Mouse (Mus musculus) cerebellum, postnatal 36 days (tissue): Measurements from ENCODE around the gene Ap2a1.

ENCODE experiments used
- DNase-seq, 2 experiments: peaks; one replicate each; pipeline ENCODE4 v3.0.0; 2021 to 2022; ENCODE audit warnings: mixed read lengths in 2 of 2

The Ap2a1 gene

DNA sequence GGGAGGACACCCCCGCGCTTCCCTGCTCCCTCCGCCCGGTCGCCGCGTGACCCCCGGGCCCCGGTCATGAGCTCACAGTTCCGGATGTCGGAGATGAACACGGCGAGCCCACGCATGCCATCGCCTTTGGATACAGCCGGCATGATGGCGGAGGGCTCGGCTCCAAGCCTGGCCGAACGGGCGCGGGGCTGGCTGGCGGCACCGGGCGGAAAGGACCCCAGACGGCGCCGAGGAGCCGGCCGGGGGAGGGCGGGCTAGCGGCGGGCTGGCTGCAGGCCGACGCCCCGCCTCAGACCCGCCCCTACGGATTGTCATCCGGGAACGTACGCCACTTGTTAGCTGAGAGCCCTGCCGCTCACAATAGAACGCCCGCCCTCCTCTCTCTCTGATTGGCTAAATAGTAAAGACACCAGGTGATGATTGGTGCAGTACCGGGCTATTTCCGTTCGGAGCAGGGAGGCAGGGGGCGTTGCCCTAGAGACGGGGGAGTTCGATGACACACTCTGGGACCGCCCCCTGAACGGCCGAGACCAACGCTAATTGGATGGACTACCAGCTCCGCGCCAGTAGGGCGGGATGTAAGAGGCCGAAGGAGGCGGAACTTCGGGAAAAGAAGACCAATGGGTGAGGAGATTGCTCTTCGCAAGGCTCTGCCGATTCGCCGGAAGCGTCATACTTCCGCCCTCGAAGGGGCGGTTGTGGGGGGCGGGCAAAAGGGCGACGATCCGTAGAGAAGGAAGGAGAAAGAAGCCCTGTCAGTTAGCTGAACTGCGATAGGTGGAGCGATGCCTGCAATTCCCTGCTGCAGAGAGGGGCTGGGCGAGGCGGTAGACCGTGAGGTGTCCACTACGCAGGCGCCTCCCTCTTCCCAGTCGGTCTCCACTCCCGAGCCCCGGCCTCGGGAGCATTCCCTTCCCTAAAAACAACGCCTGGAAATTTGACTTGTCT lies at the start of gene Ap2a1:
Gene Ap2a1 (minus strand): TSS at position 293 of the 948 bp plus-strand sequence.
- peak; percentile 99 for DNase-seq

- DNase-seq, result no peak
Observed at GRCm38 (mm10) chr7:44978300-44978699, 49.0 kb upstream of the Ap2a1 start.

DNA sequence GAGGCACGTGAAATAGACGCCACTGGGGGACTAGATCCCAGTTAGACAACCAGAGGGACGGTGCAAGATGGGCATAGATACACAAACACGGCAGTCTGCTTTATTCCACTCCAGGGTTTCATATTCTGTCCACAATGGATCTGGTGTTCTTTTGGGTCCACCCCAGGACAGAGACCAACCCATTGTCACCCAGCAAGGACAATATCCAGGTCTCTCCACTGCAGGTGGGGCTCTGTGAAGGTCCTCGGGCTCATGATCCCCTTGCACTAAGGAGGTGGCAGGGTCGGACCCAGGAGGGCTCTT lies 45.8 kb upstream of the Ap2a1 start:
- DNase-seq, result no peak

- peak; percentile 89 to 90 for DNase-seq
Observed at GRCm38 (mm10) chr7:44974383-44975116, 45.3 kb upstream of the Ap2a1 start, which contains the start of gene Cpt1c. Gene Cpt1c (minus strand): TSS chr7:44974851.

DNA sequence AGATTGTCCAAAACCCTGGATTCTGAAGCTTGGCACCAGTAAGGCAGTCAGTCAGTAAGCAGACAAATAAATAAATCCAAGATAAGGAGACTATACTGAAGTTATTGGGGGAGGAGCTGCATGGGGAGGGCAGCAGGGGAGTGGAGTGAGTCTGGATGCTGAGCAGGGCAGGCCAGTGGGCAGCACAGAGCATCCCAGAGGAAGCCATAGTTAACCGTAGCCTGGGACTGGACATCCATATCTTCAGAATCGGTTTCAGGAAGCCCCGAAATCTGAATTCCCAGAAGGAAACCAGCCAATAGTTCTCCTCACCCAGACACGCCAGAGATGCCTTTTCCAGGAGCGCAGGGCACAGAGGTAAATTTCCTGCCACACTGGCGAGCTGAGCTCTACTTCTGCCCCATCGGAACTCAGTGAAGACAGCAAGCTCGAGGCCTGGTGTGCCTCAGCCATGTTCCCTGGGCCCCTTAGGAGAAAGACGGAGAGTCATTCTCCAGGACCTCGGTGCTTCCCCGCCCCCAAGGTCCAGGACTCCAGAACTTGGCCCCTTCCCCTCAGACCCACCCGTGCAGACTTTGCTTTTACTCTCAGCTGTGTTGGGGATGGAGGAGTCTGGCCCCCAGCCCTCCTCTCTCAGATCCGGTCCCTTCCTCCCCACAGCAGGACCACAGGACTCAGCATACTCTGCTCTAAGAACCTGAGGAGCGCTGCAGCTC lies 44.3 kb upstream of the Ap2a1 start:
- DNase-seq, result peak in 1 of 2 experiments; percentile 37

- DNase-seq, result no peak
Observed at GRCm38 (mm10) chr7:44971142-44971541, 41.8 kb upstream of the Ap2a1 start.

- DNase-seq, result peak; percentile 73 to 79
Observed at GRCm38 (mm10) chr7:44970231-44970691, 41.0 kb upstream of the Ap2a1 start.

GRCm38 (mm10) chr7:44966638-44967037 lies 37.3 kb upstream of the Ap2a1 start:
- DNase-seq, result no peak

DNA sequence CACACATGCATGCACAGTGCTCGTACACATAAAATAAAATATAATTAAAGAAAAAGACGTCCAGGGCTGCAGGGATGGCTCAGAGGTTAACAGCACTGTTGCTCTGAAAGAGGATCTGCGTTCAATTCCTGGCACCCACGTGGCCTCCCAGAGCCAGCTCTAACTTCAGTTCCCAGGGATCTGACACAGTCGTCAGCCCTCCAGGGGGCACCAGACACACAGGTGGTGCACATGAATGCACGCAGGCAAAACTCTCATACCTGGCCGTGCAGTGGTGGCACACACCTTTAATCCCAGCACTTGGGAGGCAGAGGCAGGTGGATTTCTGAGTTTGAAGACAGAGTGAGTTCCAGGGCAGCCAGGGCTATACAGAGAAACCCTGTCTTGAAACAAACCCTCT lies 36.7 kb upstream of the Ap2a1 start:
- DNase-seq, result no peak

GRCm38 (mm10) chr7:44964990-44965389 lies 35.7 kb upstream of the Ap2a1 start:
- DNase-seq, result no peak

DNA sequence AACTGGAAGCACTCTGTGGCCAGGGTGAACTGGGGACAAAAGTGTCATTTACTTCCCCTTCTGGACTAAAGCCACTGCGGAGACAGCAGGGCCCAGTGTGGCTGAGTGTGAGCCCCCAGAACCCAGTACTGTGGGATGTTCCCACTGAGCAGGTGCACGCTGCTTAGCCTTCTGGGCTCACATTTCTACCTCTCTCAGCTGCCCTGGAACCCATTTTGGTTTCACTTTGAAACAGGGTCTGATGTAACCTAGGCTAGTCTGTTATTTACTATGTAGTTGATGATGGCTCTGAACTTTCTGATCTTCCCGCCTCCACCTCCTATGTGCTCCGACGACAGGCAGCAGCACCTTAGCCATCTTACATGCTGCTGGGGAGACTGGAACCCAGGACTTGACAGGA lies 33.5 kb upstream of the Ap2a1 start:
- no peak for DNase-seq

- DNase-seq, result no peak
Observed at GRCm38 (mm10) chr7:44962337-44962736, 33.0 kb upstream of the Ap2a1 start.

DNA sequence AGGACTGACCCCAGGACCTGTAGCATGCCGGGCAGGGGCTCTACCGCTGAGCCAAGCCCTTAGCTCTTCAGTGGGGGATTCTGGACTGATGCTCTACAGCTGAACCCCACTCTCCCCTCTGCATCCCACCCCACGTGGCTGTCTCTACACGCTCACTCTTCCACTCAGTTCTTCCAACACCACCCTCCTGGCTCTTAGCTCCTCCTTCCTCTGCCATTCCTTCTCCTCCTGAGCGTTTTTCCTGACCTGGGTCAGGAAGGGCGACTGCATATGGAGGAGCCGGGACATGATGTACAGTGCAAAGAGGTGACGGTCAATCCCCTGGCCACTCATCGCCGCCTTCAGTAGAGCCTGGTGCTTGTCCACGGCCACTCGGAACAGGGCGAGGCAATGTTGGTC lies 31.2 kb upstream of the Ap2a1 start:
- DNase-seq, result no peak

- DNase-seq, result no peak
Observed at GRCm38 (mm10) chr7:44959874-44960511, 30.7 kb upstream of the Ap2a1 start.

DNA sequence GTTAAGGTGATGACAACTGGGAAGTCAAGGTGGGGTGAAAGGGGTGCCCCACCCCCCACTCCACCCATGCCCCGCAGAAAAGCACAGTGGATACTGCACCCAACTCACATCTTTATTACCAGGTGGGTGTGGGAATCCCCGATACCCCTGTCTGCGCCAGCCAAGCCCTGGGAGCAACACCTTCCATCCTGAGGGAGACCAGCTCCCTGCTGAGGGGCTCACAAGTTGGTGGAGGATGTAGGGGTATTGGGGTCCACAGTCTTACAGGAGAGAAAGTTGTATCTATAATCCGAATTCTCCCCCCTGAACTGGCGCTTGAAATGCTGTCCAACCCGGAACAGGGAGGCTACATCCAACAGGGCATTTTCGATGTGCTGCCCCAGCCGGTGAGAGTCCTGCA lies 30.0 kb upstream of the Ap2a1 start:
- no peak for DNase-seq

DNA sequence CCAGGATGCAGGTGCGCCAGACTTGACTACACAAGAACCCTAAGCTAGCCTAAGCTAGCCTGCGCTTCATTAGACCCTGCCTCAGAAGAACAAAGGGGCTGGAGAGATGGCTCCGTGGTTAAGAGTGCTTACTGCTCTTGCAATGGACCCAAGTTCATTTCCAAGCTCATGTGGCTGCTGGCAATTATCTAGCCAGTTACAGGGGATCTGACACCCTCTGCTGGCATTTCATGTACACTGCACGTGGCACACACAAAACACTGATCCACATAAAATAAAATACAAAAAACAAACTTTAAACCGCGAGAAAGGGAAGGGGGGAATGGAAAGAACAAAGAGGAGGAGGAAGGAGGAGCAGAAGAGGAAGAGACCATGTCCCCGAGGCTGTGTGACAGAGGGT lies 28.9 kb upstream of the Ap2a1 start:
- peak; percentile 37 to 55 for DNase-seq

GRCm38 (mm10) chr7:44957183-44957835 lies 28.0 kb upstream of the Ap2a1 start:
- DNase-seq, result no peak

DNA sequence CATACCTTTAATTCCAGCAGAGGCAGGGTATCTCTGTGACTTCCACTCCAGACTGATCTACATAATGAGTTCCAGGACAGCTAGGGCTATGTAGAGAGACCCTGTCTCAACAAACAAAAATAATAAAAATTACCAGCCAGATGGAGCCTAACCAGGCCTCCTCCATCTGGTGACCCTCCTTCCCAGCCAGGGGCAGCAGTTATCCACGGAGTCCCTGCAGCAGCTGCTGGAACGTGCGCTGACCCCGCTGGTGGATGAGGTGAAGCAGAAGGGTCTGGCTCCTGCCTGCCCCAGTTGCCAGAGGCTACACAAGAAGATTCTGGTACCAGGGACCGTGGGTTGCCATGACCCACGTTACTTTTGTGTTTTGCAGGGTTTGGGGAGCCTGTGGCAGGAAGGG lies 27.0 kb upstream of the Ap2a1 start:
- no peak for DNase-seq

DNA sequence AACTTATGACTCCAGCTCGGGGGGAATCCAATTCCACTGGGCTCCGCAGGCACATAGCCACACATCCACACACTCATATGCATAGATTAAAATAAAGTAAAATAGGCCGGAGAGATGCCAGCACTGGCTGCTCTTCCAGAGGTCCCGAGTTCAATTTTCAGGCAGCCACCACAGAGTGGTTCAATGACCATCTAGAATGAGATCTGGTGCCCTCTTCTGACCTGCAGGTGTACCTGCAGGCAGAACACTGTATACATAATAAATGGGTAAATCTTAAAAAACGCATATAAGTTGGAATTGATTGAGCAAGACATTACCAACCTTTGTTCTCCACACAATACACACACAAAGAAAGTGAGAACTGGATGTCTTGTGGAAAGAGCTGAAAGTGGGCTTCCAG lies 26.3 kb upstream of the Ap2a1 start:
- DNase-seq, result no peak

- DNase-seq, result no peak
Observed at GRCm38 (mm10) chr7:44954091-44954885, 25.0 kb upstream of the Ap2a1 start.

DNA sequence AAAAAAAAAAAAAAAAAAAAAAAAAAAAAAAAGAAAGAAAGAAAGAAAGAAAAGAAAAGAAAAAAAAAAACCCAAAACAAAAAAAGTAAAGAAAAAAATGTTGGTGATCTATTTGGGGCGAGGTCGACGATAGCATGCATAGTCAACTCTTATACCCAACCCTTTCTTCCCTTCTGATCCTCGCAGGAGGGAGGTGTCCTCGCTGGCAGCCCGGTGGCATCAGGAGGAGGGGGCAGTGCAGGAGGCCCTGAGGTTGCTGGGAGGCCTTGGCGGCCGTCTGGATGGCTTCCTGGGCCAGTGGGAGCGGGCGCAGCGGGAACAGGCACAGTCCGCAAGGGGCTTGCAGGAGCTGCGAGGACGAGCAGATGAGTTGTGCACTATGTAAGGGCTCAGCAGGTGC lies 24.3 kb upstream of the Ap2a1 start:
- DNase-seq, result no peak
